In the genomic region with DNA sequence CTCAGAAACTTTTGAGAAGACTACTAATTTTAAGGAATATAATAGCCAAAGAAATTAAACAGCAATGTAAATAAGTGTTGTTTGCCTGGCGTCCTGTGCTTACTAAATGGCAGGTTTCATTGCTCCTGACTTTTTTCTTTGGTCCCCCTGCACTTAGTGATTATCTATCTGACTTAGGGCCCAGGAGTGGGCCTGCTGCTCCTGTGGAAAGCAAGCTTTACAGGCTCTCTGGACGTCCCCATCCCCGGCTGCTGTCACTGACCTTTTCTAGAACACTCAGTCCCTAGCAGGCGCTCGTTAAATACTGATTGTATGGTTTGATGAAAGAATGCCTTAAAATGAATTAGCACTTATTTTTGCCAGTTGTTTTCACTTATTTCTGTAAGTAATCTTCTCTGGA, we compare ENCODE assay signal across 14 mouse cellular contexts.
A peak's percentile ranks its signal among the peaks of the same experiment; 100 is the strongest.
DNase-seq lines count a peak whose midpoint lies in the region; ATAC-seq and TF ChIP-seq lines count a peak whose summit lies in the region.
"Had no signal": no experiment of that assay in that cellular context is flagged by ENCODE, and none has a peak within 500 bp of the region (broad histone marks: within the 10 kb centered on the region; RNA-seq: fewer than 3 reads in every experiment).

No protein-coding gene starts in this region.

- no peak overlapping the region for H3K4me2 ChIP-seq in heart, embryonic 16.5 days (ENCODE audit: low read depth, low read length)
- no peak overlapping the region for H3K4me2 ChIP-seq in midbrain, embryonic 11.5 days
- no peak overlapping the region for H3K4me2 ChIP-seq in midbrain, postnatal 0 days (ENCODE audit: low read depth, low read length, poor library complexity, severe bottlenecking)
- peak overlapping the region; percentile 55 for H3K4me2 ChIP-seq in liver, embryonic 13.5 days
- H3K4me2 ChIP-seq: neural tube, embryonic 13.5 days had no signal

- WGBS in heart, embryonic 16.5 days: 51% methylated on average over 5 of the region's 5 CpGs
- WGBS in midbrain, embryonic 11.5 days: 39% methylated on average over 5 of the region's 5 CpGs
- 52% methylated on average over 5 of the region's 5 CpGs for WGBS in midbrain, postnatal 0 days
- WGBS in liver, embryonic 13.5 days (ENCODE audit: insufficient replicate concordance): 14% methylated on average over 5 of the region's 5 CpGs

- H3K9ac ChIP-seq in heart, embryonic 16.5 days (ENCODE audit: low read length): no peak overlapping the region
- H3K9ac ChIP-seq in midbrain, embryonic 11.5 days (ENCODE audit: low read length): no peak overlapping the region
- H3K9ac ChIP-seq in midbrain, postnatal 0 days (replicated peaks; ENCODE audit: low read length, poor library complexity, severe bottlenecking): no peak overlapping the region
- H3K9ac ChIP-seq in liver, embryonic 13.5 days: peak overlapping the region; percentile 30
- H3K9ac ChIP-seq: neural tube, embryonic 13.5 days had no signal

- intact Hi-C loops in heart, postnatal 36 days (cut with DNase I): loop anchor here (5.0 kb wide), 1 partner anchor 54 kb away; no protein-coding TSS in a partner anchor

- no peaks in the 10 kb centered on the region for H3K9me3 ChIP-seq in heart, embryonic 16.5 days (replicated peaks; ENCODE audit: control insufficient read depth, low read length)
- H3K9me3 ChIP-seq in midbrain, embryonic 11.5 days (ENCODE audit: control insufficient read depth, low read length): no peaks in the 10 kb centered on the region
- no peaks in the 10 kb centered on the region for H3K9me3 ChIP-seq in midbrain, postnatal 0 days (ENCODE audit: low read length)
- H3K9me3 ChIP-seq in liver, embryonic 13.5 days (replicated peaks): no peaks in the 10 kb centered on the region
- H3K9me3 ChIP-seq: neural tube, embryonic 13.5 days had no signal

- DNase-seq in heart, postnatal 36 days: no peak
- DNase-seq in midbrain, embryonic 11.5 days (ENCODE audit: low spot score, missing footprints): no peak
- no peak for DNase-seq in midbrain, postnatal 0 days (ENCODE audit: low spot score)
- DNase-seq in liver, embryonic 13.5 days: no peak
- no peak for DNase-seq in thymus, postnatal 10 days (ENCODE audit: low spot score in 2 of 2)
- DNase-seq in frontal cortex, postnatal 10 days (ENCODE audit: low spot score in 2 of 2): no peak
- DNase-seq: adrenal gland, adult 8-10 months; cerebellum, postnatal 10 days; kidney, adult 2 months; thymus, postnatal 36 days had no signal

- no peaks in the 10 kb centered on the region for H3K36me3 ChIP-seq in heart, embryonic 16.5 days (ENCODE audit: control insufficient read depth, insufficient read depth)
- H3K36me3 ChIP-seq in midbrain, embryonic 11.5 days (ENCODE audit: control insufficient read depth, insufficient read depth, low read length): no peaks in the 10 kb centered on the region
- H3K36me3 ChIP-seq in midbrain, postnatal 0 days (ENCODE audit: insufficient read depth, low read length): no peaks in the 10 kb centered on the region
- H3K36me3 ChIP-seq in liver, embryonic 13.5 days: no peaks in the 10 kb centered on the region
- H3K36me3 ChIP-seq: neural tube, embryonic 13.5 days had no signal

- peak overlapping the region; percentile 34; the same call in 1 of the 2 replicates for H3K27ac ChIP-seq in heart, embryonic 16.5 days (ENCODE audit: low read length)
- 0 out of 2 replicates have a peak overlapping the region, but pooled peaks have one; percentile 4 for H3K27ac ChIP-seq in midbrain, embryonic 11.5 days (ENCODE audit: low read depth, low read length)
- no peak overlapping the region for H3K27ac ChIP-seq in midbrain, postnatal 0 days (ENCODE audit: low read depth, low read length)
- H3K27ac ChIP-seq in liver, embryonic 13.5 days: peak overlapping the region; percentile 84
- H3K27ac ChIP-seq: heart, adult 2 months had no signal

- TF ChIP-seq CTCF in midbrain, postnatal 0 days (IDR thresholded peaks at IDR 0.05): no peak

- peaks cover 59% of the 10 kb centered on the region for H3K4me1 ChIP-seq in heart, embryonic 16.5 days (ENCODE audit: control insufficient read depth, insufficient read depth, low read length)
- peaks cover 35% of the 10 kb centered on the region for H3K4me1 ChIP-seq in midbrain, embryonic 11.5 days (ENCODE audit: control insufficient read depth, insufficient read depth, low read length)
- H3K4me1 ChIP-seq in midbrain, postnatal 0 days (ENCODE audit: insufficient read depth, low read length): no peaks in the 10 kb centered on the region; the same call in 1 of the 2 replicates
- peaks cover 87% of the 10 kb centered on the region for H3K4me1 ChIP-seq in liver, embryonic 13.5 days (replicated peaks)

- H3K4me3 ChIP-seq in heart, embryonic 16.5 days (ENCODE audit: low read length): no peak overlapping the region
- no peak overlapping the region for H3K4me3 ChIP-seq in midbrain, embryonic 11.5 days (ENCODE audit: low read depth, low read length)
- no peak overlapping the region for H3K4me3 ChIP-seq in midbrain, postnatal 0 days (ENCODE audit: low read depth, low read length)
- H3K4me3 ChIP-seq in liver, embryonic 13.5 days (replicated peaks): 0 out of 2 replicates have a peak overlapping the region, but pooled peaks have one; percentile 5
- H3K4me3 ChIP-seq: heart, adult 2 months; neural tube, embryonic 13.5 days had no signal

- ATAC-seq in heart, embryonic 16.5 days (replicated peaks; ENCODE audit: extremely low read depth, insufficient read depth, low FRiP score): no peak
- ATAC-seq in midbrain, embryonic 11.5 days (ENCODE audit: low FRiP score): no peak
- ATAC-seq in midbrain, postnatal 0 days (ENCODE audit: low FRiP score): no peak
- ATAC-seq in liver, embryonic 13.5 days (ENCODE audit: low read depth): peak; percentile 72
- ATAC-seq: CD4-positive, CD25-positive, alpha-beta regulatory T cell, adult 4 months had no signal

- no peaks in the 10 kb centered on the region for H3K27me3 ChIP-seq in heart, embryonic 16.5 days (ENCODE audit: control insufficient read depth, insufficient read depth, low read length)
- no peaks in the 10 kb centered on the region for H3K27me3 ChIP-seq in midbrain, embryonic 11.5 days (ENCODE audit: control insufficient read depth, insufficient read depth, low read length)
- H3K27me3 ChIP-seq in midbrain, postnatal 0 days (ENCODE audit: insufficient read depth, low read length): no peaks in the 10 kb centered on the region
- no peaks in the 10 kb centered on the region for H3K27me3 ChIP-seq in liver, embryonic 13.5 days
- H3K27me3 ChIP-seq: neural tube, embryonic 13.5 days had no signal
